Mouse (Mus musculus) gastrocnemius, adult 8-10 months (tissue): Measurements from ENCODE around the gene Gm28308. TPM values are rescaled to one million over a fixed set of nuclear protein-coding genes. Genes with fewer than 3 reads are reported as not detected.

Experiments
- DNase-seq, 2 experiments: peaks; one replicate each; pipeline ENCODE4 v3.0.0; 2022; ENCODE audit warnings: low spot score in 2 of 2
- total RNA-seq, 4 experiments: library from RNA; stranded (reverse); gene quantifications; 2 replicates each; pipeline ENCODE4 v1.2.4; 2022

Gene Gm28308
- total RNA-seq, 4 experiments from 2014 or later = 0.36 to 0.80 (median 0.51) TPM

DNA sequence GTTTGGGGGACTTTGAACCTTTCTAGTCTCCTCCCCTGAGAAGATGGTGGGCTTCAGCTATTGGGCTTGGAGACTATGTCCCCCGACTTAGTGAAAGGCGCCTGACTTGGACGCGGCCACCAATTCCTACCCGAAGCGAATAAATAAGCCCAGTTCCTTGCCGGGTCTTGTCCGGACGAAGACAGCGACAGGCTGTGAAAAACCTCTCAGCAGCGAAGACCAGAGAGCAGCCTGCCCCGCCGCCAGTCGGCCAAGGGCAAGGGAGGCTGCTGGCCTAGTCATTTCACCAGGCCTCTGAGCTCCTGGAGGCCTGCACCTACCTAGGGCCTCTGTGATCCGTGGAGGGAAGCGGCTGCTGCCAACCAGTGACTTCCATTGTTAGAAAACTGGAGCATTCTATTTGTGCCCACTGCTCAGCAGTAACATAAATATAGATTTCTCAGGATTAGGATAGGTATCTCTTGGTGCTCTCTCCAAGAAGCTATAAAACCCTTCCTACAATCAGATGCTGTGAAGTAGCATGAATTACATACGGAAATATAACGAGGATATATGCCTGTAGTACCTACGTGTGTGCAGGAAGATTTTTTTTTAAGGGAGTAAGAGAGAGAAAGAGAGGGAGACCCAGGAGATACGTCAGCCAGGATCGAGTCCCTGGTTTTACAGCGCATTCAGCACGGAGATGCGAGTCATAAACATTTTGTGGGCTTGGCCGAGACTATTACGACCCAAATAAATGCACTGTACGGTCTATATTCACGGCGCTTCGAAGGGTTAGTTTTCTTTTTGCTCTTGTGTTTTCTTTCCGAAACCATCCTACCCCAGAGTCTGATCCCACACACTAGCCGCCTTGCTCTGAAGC is 7.1 kb upstream of the Gm28308 start:
- DNase-seq = no peak

DNA sequence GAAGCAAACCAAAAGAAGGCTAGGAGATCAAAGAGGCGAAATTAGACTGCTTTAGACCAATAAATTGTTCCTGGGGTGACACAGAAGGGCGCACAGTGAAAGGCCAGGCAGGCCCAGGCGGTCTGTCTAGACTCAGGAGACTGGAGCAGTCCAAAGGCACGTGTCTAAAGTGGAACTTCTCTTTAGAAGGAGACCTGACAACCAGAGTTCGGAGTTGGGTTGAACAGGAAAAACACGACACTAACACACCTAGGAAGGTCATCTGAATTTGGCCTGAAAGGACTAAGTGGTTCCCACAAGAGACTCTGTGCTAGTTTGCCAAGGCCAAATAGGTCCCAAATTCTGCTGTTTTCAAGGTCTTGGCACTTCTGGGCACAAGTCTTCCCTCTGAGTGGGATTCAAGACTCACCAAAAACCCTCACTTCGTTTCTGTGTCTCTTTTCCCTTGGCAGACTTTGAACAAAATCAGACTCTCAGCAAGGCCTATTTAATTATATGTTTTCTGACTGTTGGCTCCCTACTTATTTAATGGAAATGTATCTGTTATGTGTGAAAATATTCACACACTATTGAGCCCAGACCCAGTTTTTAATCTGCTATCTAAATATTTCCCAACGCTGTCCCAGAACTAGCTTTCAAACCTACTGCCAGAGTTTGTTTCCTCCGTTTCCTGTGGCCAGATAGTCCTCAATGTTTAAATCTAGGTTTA is 6.2 kb upstream of the Gm28308 start:
- DNase-seq = no peak

- DNase-seq = no peak
Measured at GRCm38 (mm10) chr6:52218643-52219215, 5.6 kb upstream of the Gm28308 start.

DNA sequence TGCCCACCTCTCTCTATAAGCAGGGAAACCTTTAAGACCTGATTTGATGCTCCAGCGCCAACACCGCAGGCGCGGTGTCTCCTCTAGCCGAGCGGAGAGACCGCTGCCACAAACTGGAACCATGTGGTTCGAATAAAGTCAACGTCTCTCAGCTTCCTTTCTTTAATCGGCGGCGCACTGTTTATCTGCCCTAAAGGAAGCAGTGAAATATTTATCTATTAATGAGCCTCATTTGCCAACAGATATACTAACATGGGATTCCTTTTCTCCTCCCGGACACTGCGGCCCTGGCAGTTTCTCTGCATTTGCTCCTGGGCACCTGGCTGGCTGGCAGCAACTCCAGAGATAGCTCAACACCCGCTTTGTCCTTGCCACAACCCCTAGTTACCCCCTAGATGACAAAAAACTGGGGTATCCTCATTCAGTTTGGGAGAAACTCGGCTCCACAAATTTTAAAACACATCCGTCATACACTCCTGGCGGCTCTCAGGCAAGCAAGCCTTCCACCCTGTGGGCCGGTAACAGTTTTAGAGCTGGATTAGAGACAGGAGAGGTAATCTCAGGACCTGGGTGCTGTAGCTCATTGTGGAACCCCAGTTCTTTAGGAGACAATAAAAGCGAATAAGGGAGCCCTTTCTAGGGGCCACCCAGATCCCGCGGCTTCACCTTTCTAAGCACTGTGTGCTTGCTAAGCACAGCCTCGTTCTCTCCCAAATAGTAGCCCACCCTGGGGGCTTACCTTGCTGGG is 4.9 kb upstream of the Gm28308 start:
- DNase-seq = no peak

GRCm38 (mm10) chr6:52217459-52217768 is 4.3 kb upstream of the Gm28308 start:
- DNase-seq = peak; percentile 77 to 82

- DNase-seq = peak in 1 of 2 experiments; percentile 14
Measured at GRCm38 (mm10) chr6:52216691-52217458, 3.7 kb upstream of the Gm28308 start.

DNA sequence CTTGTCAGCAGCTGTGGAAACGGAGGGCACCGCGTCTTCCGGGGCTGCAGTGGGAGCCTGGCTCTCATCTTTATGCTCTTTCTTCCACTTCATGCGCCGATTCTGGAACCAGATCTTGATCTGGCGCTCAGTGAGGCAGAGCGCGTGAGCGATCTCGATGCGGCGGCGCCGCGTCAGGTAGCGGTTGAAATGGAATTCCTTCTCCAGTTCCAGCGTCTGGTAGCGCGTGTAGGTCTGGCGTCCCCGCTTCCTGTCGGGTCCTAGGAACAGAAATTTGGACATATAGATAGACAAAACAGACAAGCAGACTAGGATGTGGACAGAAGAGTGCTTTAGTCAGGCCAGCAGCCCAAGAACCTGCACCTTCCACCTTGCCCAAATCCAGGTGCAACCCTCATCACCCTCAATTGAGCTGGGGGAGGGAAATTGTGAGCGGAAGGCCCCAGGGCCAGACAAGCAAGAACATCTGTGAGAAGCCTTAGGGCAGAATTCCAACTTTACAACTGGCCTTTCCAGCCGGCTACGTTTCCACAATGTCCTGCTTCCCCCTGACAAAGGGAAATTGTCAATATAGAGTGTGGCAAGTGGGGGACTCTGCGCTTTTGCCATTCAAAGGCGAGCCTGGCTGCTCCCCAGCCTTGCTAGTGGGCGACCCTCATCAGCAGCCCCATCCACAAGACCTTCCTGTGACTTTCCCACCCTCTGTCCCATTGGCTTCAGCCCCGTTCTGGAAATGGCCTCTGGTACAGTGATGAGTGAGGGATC is 2.8 kb upstream of the Gm28308 start:
- no peak for DNase-seq

GRCm38 (mm10) chr6:52215070-52215469 is 1.9 kb upstream of the Gm28308 start:
- no peak for DNase-seq

- DNase-seq = peak in 1 of 2 experiments; percentile 4
Measured at GRCm38 (mm10) chr6:52214271-52214670, 1.1 kb upstream of the Gm28308 start.

- DNase-seq = peak in 1 of 2 experiments; percentile 17
Measured at GRCm38 (mm10) chr6:52212556-52213118, 502 bp downstream of the Gm28308 start.

DNA sequence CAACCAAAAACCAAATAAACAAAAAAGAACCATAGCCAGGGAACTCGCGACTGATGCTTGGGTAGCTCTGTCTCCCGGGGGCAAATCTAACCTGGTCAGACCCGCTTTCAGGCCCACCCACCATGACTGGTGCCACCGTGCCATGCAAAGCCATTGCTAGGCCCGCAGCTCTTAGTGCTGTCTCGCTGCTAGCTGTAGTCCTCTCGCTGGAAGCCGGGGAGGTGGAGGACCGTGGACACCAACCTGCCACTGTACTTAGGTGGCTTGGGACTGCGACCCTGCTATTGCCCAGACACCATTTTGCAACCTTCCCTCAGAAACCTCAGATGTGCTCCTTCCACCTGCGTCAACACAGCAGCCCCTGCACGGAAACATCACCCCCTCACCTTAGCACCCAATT is 1.2 kb downstream of the Gm28308 start:
- peak in 1 of 2 experiments; percentile 11 for DNase-seq

GRCm38 (mm10) chr6:52211170-52211935 is 1.8 kb downstream of the Gm28308 start:
- peak; percentile 63 to 70 for DNase-seq

DNA sequence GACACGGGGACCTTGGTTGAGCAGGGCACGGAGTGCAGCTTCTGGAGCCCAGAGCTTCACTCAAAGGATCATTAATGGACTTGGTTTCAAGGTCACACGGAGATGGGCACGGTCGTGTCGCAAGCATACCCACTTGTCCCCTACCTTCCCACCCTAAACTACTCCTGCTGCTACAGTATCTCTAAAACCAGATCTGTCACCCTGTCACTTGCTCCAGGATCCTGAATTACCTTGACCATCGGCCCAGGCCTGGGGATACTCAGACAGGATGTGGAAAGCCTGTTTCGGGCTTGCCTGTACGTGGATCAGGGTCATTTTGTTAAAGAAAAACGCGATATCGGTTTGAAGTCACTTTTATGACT is 3.5 kb downstream of the Gm28308 start:
- DNase-seq = no peak

DNA sequence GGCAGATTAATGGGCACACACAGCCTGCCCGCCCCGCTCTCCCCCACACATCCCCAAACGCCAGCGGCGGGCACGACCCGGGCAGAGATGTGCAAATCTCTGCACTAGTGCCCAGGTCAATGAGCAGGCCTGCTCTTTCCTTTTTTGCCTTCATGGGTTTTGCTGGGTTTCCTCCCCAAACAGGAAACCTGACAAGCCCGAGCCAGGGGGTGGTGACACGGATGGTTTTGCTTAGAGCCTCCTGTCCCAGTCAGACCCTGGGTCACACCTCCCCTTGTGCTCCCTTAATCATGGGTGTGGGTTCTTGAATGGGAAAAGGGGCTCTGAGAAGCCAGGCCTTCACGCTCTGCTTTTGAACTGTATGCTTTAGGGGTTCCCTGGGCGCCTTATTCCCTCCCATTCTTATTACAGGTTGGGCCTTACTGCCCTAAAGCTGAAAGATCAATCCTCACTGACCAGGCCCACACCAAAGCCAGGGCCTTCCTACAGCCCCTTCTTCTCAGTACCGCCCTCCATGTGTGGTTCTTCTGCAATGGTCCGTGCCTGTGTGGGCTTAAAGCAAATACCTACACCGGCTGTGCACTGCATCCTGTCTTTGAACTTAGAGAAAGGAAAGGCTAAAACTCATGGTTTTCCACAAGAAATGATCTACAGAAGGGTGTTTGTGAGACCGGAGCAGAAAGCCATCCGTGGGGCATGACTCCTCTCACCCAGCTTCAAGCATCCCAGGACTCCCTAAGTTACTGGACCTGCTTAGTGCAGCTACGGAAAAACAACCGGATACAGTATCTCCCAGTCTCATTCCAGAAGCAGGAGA is 4.1 kb downstream of the Gm28308 start:
- DNase-seq = no peak

GRCm38 (mm10) chr6:52208072-52208867 is 4.9 kb downstream of the Gm28308 start, which contains the start of gene Hoxa6:
TSS of gene Hoxa6 (minus strand) at chr6:52208722.
- peak in 1 of 2 experiments; percentile 27 for DNase-seq

- no peak for DNase-seq
Measured at GRCm38 (mm10) chr6:52207684-52207976, 5.5 kb downstream of the Gm28308 start.

DNA sequence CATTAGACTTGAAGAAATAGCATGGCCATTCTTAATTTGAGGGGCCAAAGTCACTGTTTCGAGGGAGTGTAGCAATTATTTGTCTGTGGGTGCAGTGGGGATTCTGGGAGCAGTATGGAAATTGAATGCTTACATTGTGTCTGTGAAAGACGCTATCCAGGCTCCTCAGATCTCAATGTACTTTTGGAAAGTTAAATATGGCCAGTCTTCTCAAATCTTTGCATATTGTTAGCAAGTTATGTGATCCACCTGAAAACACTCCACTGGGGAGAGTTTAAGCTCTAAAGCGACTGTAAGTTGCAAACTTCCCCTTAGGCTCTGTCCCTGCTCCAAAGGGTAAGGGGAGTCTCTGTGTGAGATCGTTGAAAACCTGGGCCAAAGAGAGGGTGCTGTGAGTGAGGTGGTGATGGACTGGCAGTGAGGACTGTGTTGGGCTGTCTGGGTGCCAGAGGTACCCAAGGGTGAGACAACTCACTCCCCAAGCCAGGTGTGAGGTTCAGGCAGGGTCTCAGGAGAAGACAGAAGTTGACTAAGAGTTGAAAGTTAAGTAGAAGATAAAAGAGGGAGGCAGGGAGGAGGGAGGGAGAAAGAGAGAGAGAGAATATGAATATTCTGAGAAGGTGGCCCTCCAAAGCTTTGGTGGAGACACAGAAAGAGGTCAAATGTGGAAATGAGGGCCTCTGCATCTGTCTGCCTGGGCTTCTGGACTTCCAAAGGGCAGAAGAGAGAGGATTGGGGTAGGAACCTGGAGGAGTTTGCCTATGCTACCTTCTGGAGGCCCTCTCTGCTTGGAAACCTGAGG is 6.1 kb downstream of the Gm28308 start:
- DNase-seq = no peak
